Mouse (Mus musculus): ENCODE measurements around the gene Gm17604.

The Gm17604 gene

GRCm38 (mm10) chrX:165004779-165005324, at the start of gene Gm17604:
TSS of gene Gm17604 (minus strand) at chrX:165004829.
- DNase-seq (ENCODE audit: low read depth, low spot score) = no peak

DNA sequence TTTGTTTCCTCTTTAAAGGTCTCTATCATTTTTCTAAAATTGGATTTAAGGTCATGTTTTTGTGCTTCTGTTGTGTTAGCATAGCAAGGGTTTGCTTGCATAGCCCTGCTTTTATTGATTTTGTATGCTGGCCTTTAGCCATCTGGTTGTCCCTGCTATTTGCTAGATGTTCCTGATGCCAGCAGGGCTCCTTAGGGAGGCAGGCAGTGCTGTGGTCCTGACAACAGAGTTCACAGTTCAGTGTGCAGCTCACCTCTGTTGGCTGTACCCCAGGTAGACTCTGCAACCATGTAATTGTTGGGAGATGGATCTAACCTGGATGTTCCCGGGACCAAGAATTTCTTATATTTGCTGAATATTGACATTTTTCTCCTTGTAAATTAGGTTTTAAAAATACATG, 45.3 kb upstream of the Gm17604 start:
- no peak for DNase-seq (ENCODE audit: low read depth, low spot score)

- DNase-seq (ENCODE audit: low read depth, low spot score) = no peak
Measured at GRCm38 (mm10) chrX:165003141-165003540, 1.5 kb downstream of the Gm17604 start.

DNA sequence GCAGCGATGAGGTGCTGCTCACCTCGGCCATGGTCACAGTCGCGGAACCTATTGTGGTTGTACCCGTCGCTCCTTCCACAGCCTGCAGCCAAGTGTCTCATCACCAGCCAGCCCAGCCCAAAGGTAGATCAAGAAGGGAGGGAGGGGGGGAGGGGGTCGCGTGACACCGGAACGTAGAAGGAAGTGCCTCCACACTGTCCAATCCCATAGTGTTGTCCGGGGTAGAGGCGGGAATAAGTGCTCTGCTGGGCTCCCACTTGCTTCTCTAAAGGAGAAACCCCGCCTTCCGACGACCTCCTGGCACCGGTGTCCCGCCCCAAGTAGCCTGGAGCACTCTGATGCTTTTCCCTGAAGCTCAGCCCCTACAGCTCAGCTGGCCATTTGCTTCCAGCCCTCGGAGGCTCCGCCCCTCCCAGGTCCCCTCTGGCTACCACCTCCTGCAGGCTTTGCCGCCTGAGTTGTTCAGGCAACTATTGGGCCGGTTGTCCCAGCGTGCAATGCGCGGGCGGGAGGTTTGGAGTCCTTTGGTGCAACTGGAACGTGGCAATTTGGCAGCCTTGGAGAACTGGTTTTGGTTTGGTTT, 24.3 kb downstream of the Gm17604 start, which contains the start of the genes Mospd2 and Fancb:
Gene Mospd2, minus strand, starts transcription at position 183 of the 583 bp plus-strand sequence.
Gene Fancb, plus strand, starts transcription at position 400 of the 583 bp plus-strand sequence.
- peak; percentile 72 for DNase-seq (ENCODE audit: low read depth, low spot score)

DNA sequence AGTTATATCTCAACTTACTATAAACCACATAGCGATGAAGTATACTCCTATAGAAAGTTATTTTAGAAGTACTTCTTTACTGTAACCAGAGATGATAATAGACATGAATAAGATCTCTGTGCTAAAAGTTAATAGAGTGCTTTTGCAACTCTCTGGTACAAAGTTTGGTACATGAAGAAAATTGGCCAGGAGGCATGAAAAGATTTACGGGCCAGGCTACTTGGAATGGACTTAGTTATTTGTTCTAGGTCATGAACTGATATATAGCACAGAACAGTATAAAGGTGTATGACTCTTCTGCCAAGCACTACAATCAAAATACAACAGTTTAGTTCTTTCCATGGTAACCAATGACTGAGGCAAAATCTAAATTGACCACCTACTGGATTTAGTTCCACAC, 25.8 kb downstream of the Gm17604 start:
- DNase-seq (ENCODE audit: low read depth, low spot score) = no peak

DNA sequence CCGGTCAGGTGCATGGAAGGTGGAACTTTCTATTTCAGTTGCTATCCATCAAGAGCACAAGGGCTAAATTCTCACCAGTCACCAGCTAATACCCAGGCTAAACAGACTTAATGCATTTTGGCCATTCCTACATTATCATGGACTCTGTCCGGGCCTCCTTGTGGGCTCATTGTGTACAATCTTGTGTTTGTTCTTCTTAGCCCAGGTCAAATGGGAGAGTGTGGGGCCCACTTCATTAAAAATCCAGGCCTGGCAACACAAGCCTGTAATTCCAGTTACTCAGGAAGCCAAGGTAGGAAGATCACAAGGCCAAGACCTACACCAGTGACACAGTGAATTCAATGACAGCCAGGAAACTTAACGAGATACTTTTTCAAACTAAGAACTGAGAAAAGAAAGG, 33.4 kb downstream of the Gm17604 start:
- DNase-seq (ENCODE audit: low read depth, low spot score) = no peak

DNA sequence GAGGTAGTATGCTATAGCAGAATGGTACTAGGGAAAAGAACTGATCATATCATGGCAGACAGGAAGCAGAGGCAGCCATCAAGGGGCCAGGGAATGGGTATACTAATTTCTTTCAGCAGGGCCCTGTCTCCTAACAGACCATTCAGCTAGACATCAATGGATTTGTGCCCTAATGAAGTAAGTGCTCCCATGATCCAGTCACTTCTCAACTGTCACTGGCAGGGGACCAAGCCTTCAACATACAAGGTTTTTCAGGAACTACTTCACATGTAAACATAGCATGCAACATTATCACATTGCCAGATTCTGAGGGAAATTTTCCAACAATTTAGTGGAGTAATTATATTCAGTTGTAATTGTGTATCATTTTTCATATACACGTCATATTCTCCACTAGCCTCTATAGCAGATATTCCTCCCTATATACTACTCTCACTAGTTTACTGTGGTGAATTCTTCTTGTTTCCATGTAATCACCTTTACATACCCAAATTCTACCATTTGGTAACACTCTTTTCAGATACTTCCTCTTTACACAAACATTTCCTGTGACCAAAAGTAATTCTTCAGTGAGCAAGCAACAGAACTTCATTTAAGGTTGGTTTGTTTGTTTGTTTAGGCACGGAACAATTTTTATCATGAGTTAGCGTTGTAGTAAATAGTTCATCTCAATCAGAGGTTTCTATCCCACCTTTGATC, 38.7 kb downstream of the Gm17604 start:
- no peak for DNase-seq (ENCODE audit: low read depth, low spot score)
